In genomic region chr3:39249224-39249892, GRCm38 (mm10) we compare ENCODE assay signal across 9 mouse cellular contexts.
DNase-seq lines count a peak whose midpoint lies in the region; ATAC-seq and TF ChIP-seq lines count a peak whose summit lies in the region.
"Had no signal": no experiment of that assay in that cellular context is flagged by ENCODE, and none has a peak within 500 bp of the region (broad histone marks: within the 10 kb centered on the region; RNA-seq: fewer than 3 reads in every experiment).

No protein-coding gene starts in this region.

- POLR2A ChIA-PET in Patski (lab: Charles Lee) = no interaction called here

- TF ChIP-seq EP300 in liver, postnatal 0 days (IDR thresholded peaks at IDR 0.05; ENCODE audit: low read depth) = no peak
- no peak for TF ChIP-seq EP300 in heart, postnatal 0 days (IDR thresholded peaks at IDR 0.05; ENCODE audit: low read depth)

- peak overlapping the region; percentile 59 for H3K27ac ChIP-seq in heart, embryonic 10.5 days
- no peak overlapping the region for H3K27ac ChIP-seq in liver, postnatal 0 days (ENCODE audit: low read depth)
- no peak overlapping the region for H3K27ac ChIP-seq in liver, embryonic 12.5 days
- peak overlapping the region; percentile 14 for H3K27ac ChIP-seq in heart, postnatal 0 days (ENCODE audit: low read depth)
- H3K27ac ChIP-seq: macrophage had no signal

- no peaks in the 10 kb centered on the region for H3K36me3 ChIP-seq in heart, embryonic 10.5 days
- H3K36me3 ChIP-seq in liver, postnatal 0 days (replicated peaks; ENCODE audit: insufficient read depth, low read length) = no peaks in the 10 kb centered on the region
- H3K36me3 ChIP-seq in liver, embryonic 12.5 days = no peaks in the 10 kb centered on the region
- no peaks in the 10 kb centered on the region for H3K36me3 ChIP-seq in heart, postnatal 0 days (replicated peaks; ENCODE audit: control insufficient read depth, insufficient read depth, low read length)

- peak; percentile 77 for DNase-seq in heart, embryonic 10.5 days (ENCODE audit: low spot score)
- no peak for DNase-seq in heart, adult 11 months
- peak; percentile 14 for DNase-seq in liver, postnatal 0 days
- DNase-seq in Patski (ENCODE audit: low read depth, low spot score) = peak; percentile 70
- DNase-seq in heart, postnatal 0 days (ENCODE audit: low spot score) = peak; percentile 60
- no peak for DNase-seq in spleen, postnatal 4 days (ENCODE audit: low spot score in 2 of 2)
- no peak for DNase-seq in layer of hippocampus, adult 8-10 months (ENCODE audit: low spot score in 2 of 2)

- CTCF ChIA-PET in Patski (lab: Charles Lee) = no interaction called here

- H3K4me3 ChIP-seq in heart, embryonic 10.5 days = no peak overlapping the region
- no peak overlapping the region for H3K4me3 ChIP-seq in liver, postnatal 0 days (ENCODE audit: low read depth, low read length)
- no peak overlapping the region for H3K4me3 ChIP-seq in liver, embryonic 12.5 days
- no peak overlapping the region for H3K4me3 ChIP-seq in heart, postnatal 0 days (ENCODE audit: low read depth, low read length)

- peaks cover 16% of the 10 kb centered on the region for H3K4me1 ChIP-seq in heart, embryonic 10.5 days
- no peaks in the 10 kb centered on the region for H3K4me1 ChIP-seq in liver, postnatal 0 days (ENCODE audit: insufficient read depth)
- H3K4me1 ChIP-seq in liver, embryonic 12.5 days = no peaks in the 10 kb centered on the region
- H3K4me1 ChIP-seq in heart, postnatal 0 days (ENCODE audit: control insufficient read depth, insufficient read depth) = peaks cover 17% of the 10 kb centered on the region

- no peak for ATAC-seq in liver, postnatal 0 days
- no peak for ATAC-seq in liver, embryonic 12.5 days
- no peak for ATAC-seq in Patski
- ATAC-seq in heart, postnatal 0 days (ENCODE audit: insufficient read depth, low read depth) = peak; percentile 55; the same call in 1 of the 2 replicates

- in situ Hi-C loops in Patski (cut with MboI; ENCODE audit: low pct_unique_long_range_greater_than_20kb) = no loop called here

- no peaks in the 10 kb centered on the region for H3K9me3 ChIP-seq in heart, embryonic 10.5 days
- no peaks in the 10 kb centered on the region for H3K9me3 ChIP-seq in liver, postnatal 0 days (ENCODE audit: low read length)
- H3K9me3 ChIP-seq in liver, embryonic 12.5 days (replicated peaks) = no peaks in the 10 kb centered on the region
- no peaks in the 10 kb centered on the region for H3K9me3 ChIP-seq in heart, postnatal 0 days (replicated peaks; ENCODE audit: control insufficient read depth, low read length)

- TF ChIP-seq CTCF in liver, postnatal 0 days (IDR thresholded peaks at IDR 0.05; ENCODE audit: low read depth) = no peak
- no peak for TF ChIP-seq CTCF in Patski (IDR thresholded peaks at IDR 0.05)
- TF ChIP-seq CTCF in heart, postnatal 0 days (IDR thresholded peaks at IDR 0.05; ENCODE audit: low read depth) = no peak

- H3K27me3 ChIP-seq in heart, embryonic 10.5 days (ENCODE audit: insufficient read depth, poor library complexity, severe bottlenecking) = no peaks in the 10 kb centered on the region
- H3K27me3 ChIP-seq in liver, postnatal 0 days (ENCODE audit: insufficient read depth, low read length) = no peaks in the 10 kb centered on the region
- no peaks in the 10 kb centered on the region for H3K27me3 ChIP-seq in liver, embryonic 12.5 days (replicated peaks)
- H3K27me3 ChIP-seq in Patski = peaks cover 6% of the 10 kb centered on the region
- no peaks in the 10 kb centered on the region for H3K27me3 ChIP-seq in heart, postnatal 0 days (ENCODE audit: control insufficient read depth, insufficient read depth, low read length)

- WGBS in heart, embryonic 10.5 days = 44% methylated on average over 4 of the region's 4 CpGs
- 58% methylated on average over 4 of the region's 4 CpGs for WGBS in liver, postnatal 0 days (ENCODE audit: insufficient replicate concordance)
- WGBS in liver, embryonic 12.5 days (ENCODE audit: insufficient replicate concordance) = 44% methylated on average over 4 of the region's 4 CpGs
- WGBS in heart, postnatal 0 days = 21% methylated on average over 4 of the region's 4 CpGs

- no peak overlapping the region for H3K9ac ChIP-seq in liver, postnatal 0 days (replicated peaks)
- H3K9ac ChIP-seq in liver, embryonic 12.5 days = no peak overlapping the region
- H3K9ac ChIP-seq in heart, postnatal 0 days (replicated peaks; ENCODE audit: low read depth, low read length) = no peak overlapping the region

- H3K4me2 ChIP-seq in liver, postnatal 0 days (ENCODE audit: low read depth, low read length) = no peak overlapping the region
- H3K4me2 ChIP-seq in liver, embryonic 12.5 days = no peak overlapping the region
- H3K4me2 ChIP-seq in heart, postnatal 0 days (ENCODE audit: low read depth, low read length) = no peak overlapping the region

Comparison
In these comparisons a context has a peak if more than half of its experiments do, and no peak if none do; other contexts are left out.
1. DNase-seq: peak in heart, embryonic 10.5 days (single experiment), liver, postnatal 0 days (single experiment), Patski (single experiment) and heart, postnatal 0 days (single experiment); none in heart, adult 11 months (single experiment), spleen, postnatal 4 days (0 of 2) and layer of hippocampus, adult 8-10 months (0 of 2).
2. H3K27ac ChIP-seq: peak in heart, embryonic 10.5 days (single experiment) and heart, postnatal 0 days (single experiment); none in liver, postnatal 0 days (single experiment) and liver, embryonic 12.5 days (single experiment).